Mouse (Mus musculus): ENCODE measurements at regions not wholly inside any gene's neighbourhood (a gene's known extent, or its start where the extent isn't known, plus 50 kb on each side); places are given as distances from the start of the nearest gene placed in this dataset.

DNA sequence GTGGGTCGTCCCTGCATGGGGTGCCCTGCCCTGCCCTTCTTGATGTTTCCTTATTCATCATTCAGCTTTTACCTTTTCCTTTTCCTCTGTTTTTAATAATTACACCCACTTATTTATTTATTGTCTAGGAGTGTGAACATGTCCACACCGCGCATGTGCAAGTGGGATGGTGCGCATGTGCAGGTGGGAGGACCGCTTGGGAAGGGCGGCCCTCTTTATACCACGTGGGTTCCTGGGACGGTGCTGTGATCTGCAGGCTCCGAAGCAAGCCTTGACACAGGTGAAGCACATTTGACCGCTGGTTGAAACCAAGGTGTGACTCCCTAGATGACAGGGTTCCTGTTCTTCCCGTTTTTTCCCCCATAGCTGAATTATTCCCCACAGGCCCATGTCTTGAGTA, 60.0 kb downstream of the Syf2 start:
- no peak for ATAC-seq (replicated peaks; ENCODE audit: poor library complexity)

GRCm38 (mm10) chr4:134993526-134994122, 62.9 kb downstream of the Syf2 start:
- ATAC-seq (replicated peaks; ENCODE audit: poor library complexity), result no peak

GRCm38 (mm10) chr4:134994205-134994604, 63.5 kb downstream of the Syf2 start:
- no peak for ATAC-seq (replicated peaks; ENCODE audit: poor library complexity)

- ATAC-seq (replicated peaks; ENCODE audit: poor library complexity), result no peak
These were observed 64.0 kb downstream of the Syf2 start for GRCm38 (mm10) chr4:134994648-134995047.

GRCm38 (mm10) chr4:134995052-134995451, 64.4 kb downstream of the Syf2 start:
- ATAC-seq (replicated peaks; ENCODE audit: poor library complexity), result no peak

DNA sequence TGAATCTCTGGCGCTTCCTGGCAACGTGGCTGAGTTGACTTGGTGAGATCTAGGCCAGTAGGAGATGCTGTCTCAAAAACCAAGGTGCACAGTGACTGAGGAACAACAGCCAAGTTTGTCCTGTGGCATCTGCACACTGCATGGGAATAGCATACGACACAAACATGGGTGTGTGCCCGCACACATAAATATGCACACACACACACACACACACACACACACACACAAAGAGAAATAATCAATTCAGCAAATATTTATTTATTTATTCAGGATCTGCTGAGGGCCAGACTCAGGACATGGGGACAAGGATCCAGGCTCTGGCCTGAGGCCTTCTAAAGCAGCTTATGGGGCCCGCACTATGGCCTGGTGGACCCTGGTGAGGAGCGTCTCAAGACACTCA, 65.4 kb downstream of the Syf2 start:
- no peak for ATAC-seq (replicated peaks; ENCODE audit: poor library complexity)

- peak; percentile 50; the same call in 1 of the 2 replicates for ATAC-seq (replicated peaks; ENCODE audit: poor library complexity)
These were observed 67.0 kb downstream of the Syf2 start for GRCm38 (mm10) chr4:134997461-134998434.

- ATAC-seq (replicated peaks; ENCODE audit: poor library complexity), result no peak
These were observed 68.4 kb downstream of the Syf2 start for GRCm38 (mm10) chr4:134998928-134999658.

DNA sequence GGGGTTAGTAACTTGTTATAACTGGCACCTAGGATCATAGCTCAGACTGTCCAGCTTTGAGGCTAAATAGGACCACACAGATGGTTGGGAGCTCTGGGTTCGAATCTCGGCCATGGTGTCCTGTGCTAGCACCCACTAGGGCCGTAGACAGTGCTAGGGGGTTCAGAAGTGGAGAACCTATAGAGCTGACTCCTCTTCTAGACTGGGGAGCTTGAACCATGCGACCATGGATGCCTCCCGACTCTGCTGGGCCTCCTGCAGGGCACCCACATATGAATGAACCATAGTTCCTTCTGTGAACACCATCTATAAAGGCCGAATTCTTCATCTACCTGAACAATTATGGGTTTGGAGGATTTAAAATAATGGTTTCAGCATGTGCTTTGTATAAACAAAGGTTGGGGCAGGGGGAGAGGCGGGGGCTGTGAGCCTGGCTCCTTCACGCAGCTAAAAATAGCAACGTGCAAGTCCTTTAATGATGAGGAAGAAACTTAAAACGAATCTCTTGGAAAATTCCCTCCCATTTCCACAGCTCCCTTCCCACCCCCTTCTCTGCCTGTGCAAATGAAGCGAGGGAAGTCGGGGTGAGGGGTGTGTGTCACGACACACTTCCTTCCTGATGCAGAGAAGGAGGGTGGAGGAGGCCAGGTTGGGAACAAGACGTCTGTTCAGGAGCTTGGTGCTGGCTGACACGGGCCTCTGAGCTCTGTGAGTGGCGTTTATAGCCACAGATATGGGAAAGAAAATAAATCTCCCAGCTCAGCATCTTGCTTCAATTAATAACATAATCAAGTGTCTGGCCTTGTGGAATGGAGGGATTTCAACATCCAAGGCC, 71.6 kb downstream of the Syf2 start:
- peak; percentile 37; the same call in 1 of the 2 replicates for ATAC-seq (replicated peaks; ENCODE audit: poor library complexity)

DNA sequence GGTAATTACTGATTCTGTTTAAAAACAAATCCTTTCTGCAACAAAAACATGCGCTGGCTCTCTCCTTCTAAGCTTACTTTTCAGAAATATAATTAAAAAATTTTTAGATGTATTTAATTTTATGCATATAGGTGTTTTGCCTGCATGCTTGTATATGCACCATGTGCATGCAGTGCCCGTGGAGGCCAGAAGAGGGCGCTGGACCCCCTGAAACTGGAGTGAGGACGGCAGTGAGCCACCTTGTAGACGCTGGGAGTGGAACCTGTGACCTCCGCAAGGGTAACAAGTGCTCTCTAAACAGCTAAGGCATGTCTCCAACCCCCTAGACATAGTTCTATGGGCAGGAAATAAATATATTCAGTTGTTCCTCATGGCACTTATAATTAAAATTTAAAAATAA, 80.7 kb downstream of the Syf2 start:
- no peak for ATAC-seq (replicated peaks; ENCODE audit: poor library complexity)

GRCm38 (mm10) chr4:135012945-135013344, 82.2 kb downstream of the Syf2 start:
- ATAC-seq (replicated peaks; ENCODE audit: poor library complexity), result 0 out of 2 replicates have a peak, but pooled peaks have one; percentile 42

DNA sequence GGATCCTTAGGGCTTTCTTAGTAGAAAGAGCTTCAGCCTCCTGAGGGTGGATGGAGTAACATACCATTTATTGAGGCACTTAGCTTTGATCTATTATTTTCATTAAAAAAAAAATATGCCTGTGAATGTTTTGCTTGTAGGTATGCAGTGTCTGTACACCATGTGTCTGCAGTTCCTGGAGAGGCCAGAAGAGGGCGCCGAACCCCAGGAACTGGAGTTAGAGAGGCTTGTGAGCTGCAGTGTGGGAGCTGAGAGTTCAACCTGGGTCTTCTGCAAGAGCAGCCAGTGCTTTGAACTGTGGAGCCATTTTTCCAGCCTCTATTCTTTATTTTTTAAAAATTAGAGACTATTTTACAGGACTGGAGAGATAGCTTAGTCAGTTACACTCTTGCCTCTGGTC, 83.2 kb downstream of the Syf2 start:
- no peak for ATAC-seq (replicated peaks; ENCODE audit: poor library complexity)

DNA sequence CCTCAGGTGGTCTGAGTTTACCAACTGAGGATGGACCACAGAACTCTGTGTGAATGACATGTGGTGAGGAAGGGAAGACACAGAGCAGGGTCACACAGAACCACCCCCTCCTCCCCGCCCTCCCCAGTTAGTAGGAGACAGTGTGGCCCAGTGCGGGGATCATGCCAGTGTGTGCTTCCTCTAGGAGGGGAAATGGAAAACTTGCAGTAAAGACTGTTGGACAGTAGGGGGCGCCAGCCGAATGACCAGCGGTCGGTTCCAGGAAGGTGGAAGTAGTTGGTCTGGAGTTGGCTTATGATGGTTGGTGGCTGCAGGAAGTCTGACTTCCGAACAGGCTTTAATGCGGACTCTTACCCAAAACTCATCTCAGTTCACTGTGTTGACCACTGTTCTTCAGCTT, 87.3 kb downstream of the Syf2 start:
- ATAC-seq (replicated peaks; ENCODE audit: poor library complexity), result peak; percentile 87

DNA sequence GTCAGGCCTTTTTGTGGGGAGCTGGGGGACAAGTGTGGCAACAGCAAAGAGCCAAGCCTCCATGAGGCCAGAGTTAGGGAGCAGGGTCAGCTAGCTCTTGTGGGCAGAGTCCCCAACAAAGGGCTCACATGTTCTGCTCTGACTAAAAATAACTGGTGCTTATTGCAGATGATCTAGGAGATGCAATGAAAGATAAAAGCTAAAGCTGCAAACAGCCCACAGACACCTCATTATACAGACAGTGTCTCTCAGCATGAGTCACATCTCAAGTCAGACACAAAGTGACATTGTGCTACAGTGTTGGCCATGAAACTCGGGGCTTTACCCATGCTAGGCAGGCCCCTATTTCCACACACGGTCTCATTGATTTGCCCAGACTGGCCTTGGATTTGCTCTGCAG, 88.4 kb downstream of the Syf2 start:
- ATAC-seq (replicated peaks; ENCODE audit: poor library complexity), result no peak

DNA sequence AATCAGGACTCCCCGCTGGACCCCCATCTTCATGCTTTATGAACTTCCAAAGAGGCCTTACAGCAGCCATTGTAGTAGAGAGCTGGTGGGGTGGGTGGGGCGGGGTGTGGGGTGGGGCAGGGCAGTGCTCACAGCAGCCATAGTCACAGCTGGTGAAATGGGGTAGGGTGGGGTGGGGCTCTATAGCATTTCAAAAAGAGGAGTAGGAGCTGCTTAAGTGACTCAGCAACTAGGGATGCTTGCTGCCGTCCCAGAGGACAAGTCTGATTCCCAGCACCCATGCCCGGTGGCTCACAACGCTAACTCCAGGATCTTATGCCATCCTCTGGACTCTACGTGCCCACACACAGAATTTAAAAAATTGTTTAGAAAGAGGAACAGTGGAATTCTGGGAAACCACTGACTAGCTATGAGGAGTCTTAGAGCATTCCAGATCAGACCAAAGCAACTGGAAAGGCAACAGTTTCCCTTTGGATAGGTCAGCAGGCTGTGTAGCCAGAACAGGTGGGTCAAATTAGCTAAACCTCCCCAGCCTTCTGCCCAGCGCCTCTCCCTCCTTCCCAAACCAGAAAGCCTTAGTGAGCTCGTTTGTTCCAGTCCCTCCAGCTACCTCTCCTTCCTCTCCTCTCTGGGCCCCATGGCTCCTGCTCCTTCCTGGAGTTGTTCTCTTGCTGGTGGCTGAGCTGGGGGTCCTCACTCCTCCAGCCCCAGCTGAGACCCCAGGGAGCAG, 89.7 kb downstream of the Syf2 start:
- ATAC-seq (replicated peaks; ENCODE audit: poor library complexity), result no peak

- ATAC-seq (replicated peaks; ENCODE audit: poor library complexity), result 0 out of 2 replicates have a peak, but pooled peaks have one; percentile 26
These were observed 92.5 kb downstream of the Syf2 start for GRCm38 (mm10) chr4:135023200-135023599.

DNA sequence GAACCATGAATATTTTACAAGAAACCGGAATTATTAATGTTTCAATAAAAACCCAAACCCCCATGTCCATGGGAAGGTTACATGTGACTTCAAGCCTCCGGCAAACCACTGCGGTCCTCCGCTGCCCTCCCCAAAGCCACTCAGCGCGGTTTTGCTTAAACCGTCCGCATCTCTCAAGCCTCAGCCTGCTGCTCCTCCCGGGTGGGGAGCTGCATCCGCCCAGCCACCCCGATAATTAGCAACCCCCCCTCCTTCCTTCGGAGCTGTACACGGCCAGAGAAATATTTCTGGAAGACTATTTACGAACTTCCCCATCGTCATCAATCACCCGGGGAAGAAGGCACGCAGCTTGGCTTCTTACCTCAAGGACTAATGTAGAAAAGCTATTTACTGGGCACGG, 94.7 kb upstream of the Runx3 start:
- no peak; the same call in 1 of the 2 replicates for ATAC-seq (replicated peaks; ENCODE audit: poor library complexity)

- no peak for ATAC-seq (replicated peaks; ENCODE audit: poor library complexity)
These were observed 93.3 kb upstream of the Runx3 start for GRCm38 (mm10) chr4:135027136-135027535.

DNA sequence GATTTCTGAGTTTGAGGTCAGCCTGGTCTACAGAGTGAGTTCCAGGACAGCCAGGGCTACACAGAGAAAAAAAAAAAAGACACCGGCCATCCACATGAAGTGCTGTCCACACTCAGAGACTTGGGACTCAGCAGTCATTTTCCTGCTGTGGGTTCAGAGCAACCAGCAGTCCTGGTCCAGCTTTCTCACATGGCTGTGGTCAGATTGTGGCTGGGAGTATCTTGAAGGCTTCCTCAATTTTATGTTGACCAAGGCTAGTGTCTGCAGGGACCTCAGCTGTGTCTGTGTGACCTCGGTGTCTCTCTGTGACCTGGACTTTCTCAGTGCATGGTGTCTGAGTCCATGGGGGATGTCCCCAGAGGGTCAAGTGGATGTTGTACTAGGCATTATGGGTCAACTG, 90.7 kb upstream of the Runx3 start:
- peak; percentile 38 for ATAC-seq (replicated peaks; ENCODE audit: poor library complexity)

DNA sequence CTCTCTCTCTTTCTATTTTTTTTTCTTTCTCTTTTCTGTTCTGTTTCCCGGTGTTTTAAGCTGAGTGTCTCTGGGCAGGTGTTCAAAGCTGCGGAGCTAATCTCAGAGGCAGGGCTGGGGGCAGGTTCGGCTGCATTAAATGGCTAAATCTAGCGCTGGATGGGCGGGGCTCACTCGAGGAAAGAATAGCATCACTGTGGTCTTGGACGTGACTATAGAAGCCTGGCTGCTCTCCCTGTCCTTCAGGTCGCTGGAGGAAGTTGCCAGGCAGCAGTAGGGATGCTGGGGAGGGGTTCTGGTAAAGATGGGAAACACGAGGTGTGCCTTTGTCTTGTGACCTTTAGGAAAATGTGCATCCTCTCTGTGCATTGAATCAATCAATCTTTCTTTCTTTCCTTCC, 88.0 kb upstream of the Runx3 start:
- ATAC-seq (replicated peaks; ENCODE audit: poor library complexity), result no peak

Data from megakaryocyte progenitor cell, adult 5-6 weeks (primary cell).